Mouse (Mus musculus): ENCODE data around the gene Zbtb37. TPM values are rescaled to one million over a fixed set of nuclear protein-coding genes. Genes with fewer than 3 reads are reported as not detected.

The Zbtb37 gene
- polyA plus RNA-seq, 1 experiment from 2014 or later, result 9.3 TPM

DNA sequence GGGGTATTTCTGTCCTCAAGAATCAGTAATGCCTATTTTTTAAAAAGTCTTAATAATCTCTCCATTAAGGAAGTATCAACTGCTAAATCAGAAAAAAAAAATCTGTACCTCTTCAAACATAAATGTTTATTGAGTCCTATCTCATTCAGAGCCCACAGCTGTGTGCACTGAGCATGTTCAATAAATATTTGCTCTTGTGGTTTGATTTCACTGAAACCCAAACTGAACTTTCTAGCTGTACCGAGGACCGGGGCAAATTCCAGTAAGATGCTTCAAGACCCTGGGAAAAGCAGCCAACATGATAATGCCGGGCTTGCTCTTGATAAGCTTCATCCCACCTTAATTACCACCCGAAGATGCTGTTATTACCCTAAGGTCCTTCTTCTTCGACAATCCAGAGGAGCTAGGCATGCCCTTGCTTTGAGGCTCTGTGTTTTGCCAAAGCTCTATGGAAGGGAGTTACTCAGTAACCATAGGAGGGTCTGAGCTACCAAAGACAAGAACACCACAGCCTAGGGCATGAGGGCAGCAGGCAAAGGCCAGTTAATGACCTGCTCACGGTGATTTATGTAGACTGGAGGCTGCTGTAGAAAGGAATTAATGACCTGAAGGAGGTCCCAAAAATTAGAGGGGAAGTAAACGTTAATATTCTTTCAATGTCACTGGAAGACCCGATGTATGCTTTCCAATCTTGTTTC is 54.0 kb downstream of the Zbtb37 start:
- WGBS, result 75% methylated on average over 8 of the region's 8 CpGs

DNA sequence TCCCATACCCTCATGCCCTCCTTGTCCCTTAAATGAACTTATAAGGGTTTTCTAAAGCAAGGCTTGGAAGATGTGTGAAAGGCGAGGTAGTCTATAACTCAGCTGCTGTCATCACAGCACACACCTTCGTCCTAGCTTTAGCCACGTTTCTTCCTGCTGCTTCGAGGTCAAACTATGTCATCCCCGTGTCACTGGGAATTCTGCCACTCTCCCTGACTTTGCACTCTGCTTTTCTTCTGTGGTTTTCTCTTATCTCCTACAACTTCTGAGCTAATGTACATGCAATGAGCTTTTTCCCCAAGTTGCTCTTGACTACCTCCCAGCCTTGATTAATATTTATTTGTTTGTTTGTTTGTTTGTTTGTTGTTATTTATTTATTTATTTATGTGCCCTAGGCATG is 54.6 kb downstream of the Zbtb37 start:
- Histone ChIP-seq H3K4me1 (ENCODE audit: control insufficient read depth, insufficient read depth, low read length) (no peaks in the 10 kb centered on the region), H3K27ac (replicated peaks; ENCODE audit: low read depth, low read length) (no peak overlapping the region), H3K4me2 (ENCODE audit: low read depth, severe bottlenecking) (no peak overlapping the region), H3K27me3 (ENCODE audit: control insufficient read depth, insufficient read depth, low read length) (no peaks in the 10 kb centered on the region), H3K4me3 (ENCODE audit: low read depth, low read length) (no peak overlapping the region), H3K9me3 (ENCODE audit: control insufficient read depth, low read length) (no peaks in the 10 kb centered on the region), H3K36me3 (ENCODE audit: control insufficient read depth, insufficient read depth, low read length) (peaks cover 4% of the 10 kb centered on the region; the same call in 1 of the 2 replicates), H3K9ac (ENCODE audit: low read length) (no peak overlapping the region)
- 84% methylated on average over 5 of the region's 5 CpGs for WGBS
- no peak for ATAC-seq (ENCODE audit: insufficient number of reproducible peaks, low FRiP score, low TSS enrichment, low read depth)
- DNase-seq (ENCODE audit: low spot score), result no peak

More for the DNA sequence above, 54.0 kb downstream of the Zbtb37 start:
- DNase-seq (ENCODE audit: low spot score) (no peak), ATAC-seq (ENCODE audit: insufficient number of reproducible peaks, low FRiP score, low TSS enrichment, low read depth) (no peak)
- H3K4me3 ChIP-seq (ENCODE audit: low read depth, low read length), result no peak overlapping the region
- no peaks in the 10 kb centered on the region for H3K4me1 ChIP-seq (ENCODE audit: control insufficient read depth, insufficient read depth, low read length)
- H3K27ac ChIP-seq (replicated peaks; ENCODE audit: low read depth, low read length), result no peak overlapping the region
- no peak overlapping the region for H3K4me2 ChIP-seq (ENCODE audit: low read depth, severe bottlenecking)
- no peaks in the 10 kb centered on the region for H3K27me3 ChIP-seq (ENCODE audit: control insufficient read depth, insufficient read depth, low read length)
- no peaks in the 10 kb centered on the region for H3K36me3 ChIP-seq (ENCODE audit: control insufficient read depth, insufficient read depth, low read length)
- H3K9ac ChIP-seq (ENCODE audit: low read length), result no peak overlapping the region
- no peaks in the 10 kb centered on the region for H3K9me3 ChIP-seq (ENCODE audit: control insufficient read depth, low read length)

DNA sequence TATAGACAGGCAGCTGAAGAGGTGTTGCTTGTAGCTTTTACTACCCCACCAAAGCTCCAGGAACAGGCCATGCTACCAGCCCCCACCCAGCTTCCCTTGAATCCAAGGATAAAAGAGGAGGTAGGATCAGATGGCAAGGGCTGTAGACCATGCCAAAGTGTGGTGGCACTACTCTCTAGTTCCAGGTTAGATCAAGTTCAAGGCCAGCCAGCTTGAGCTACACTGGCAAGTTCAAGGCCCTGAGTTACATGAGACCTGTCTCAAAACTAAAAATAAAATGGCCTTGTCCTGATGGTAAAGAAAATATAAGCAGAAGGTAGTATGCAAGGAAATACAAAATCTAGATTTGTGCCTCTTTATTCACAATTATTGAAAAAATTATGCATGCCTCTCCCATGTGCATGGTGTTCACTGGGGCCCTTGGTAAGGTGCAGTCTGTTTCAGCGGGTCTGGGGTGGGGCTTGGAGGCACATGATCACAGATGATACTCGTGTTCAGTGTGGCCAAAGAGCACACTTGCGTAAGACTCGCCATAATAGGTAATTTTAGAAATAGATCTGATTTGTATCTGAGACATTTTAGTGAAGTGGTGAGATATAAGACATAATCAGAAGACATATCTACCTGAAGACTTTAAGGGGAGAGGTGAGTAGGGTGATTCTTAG is 56.4 kb downstream of the Zbtb37 start, which contains the start of gene Serpinc1:
Gene Serpinc1, plus strand, starts transcription at position 515 of the 665 bp plus-strand sequence.
- Histone ChIP-seq H3K4me2 (ENCODE audit: low read depth, severe bottlenecking) (no peak within 1 kb of the TSS), H3K4me3 (ENCODE audit: low read depth, low read length) (no peak within 1 kb of the TSS), H3K27me3 (ENCODE audit: control insufficient read depth, insufficient read depth, low read length) (no peaks in the 10 kb centered on the region), H3K9me3 (ENCODE audit: control insufficient read depth, low read length) (no peaks in the 10 kb centered on the region), H3K36me3 (ENCODE audit: control insufficient read depth, insufficient read depth, low read length) (peaks cover 4% of the 10 kb centered on the region; the same call in 1 of the 2 replicates), H3K4me1 (ENCODE audit: control insufficient read depth, insufficient read depth, low read length) (no peaks in the 10 kb centered on the region), H3K27ac (replicated peaks; ENCODE audit: low read depth, low read length) (no peak within 1 kb of the TSS), H3K9ac (ENCODE audit: low read length) (no peak within 1 kb of the TSS)
- 95% methylated on average over 4 of the region's 4 CpGs for WGBS
- no peak for DNase-seq (ENCODE audit: low spot score)
- ATAC-seq (ENCODE audit: insufficient number of reproducible peaks, low FRiP score, low TSS enrichment, low read depth), result no peak

DNA sequence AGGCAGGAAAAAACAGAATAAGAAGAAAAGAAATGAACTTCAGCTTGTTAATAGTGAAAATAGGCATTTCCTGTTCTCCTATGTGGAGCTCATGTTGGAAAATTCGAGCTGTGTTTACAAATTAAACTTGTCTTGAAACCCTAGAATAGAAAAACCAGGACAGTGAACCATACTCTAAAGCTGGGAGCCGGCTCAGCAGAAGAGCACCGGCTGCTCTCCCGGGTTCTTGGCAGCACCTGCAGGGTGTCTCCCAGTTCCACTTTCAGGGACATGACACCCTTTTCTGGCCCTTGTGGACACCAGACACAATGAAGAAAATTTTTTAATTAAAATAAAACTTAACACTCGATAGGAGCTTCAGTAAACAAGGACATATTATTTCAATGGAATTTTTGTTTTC is 66.0 kb downstream of the Zbtb37 start:
- 92% methylated on average over 5 of the region's 5 CpGs for WGBS
- H3K4me3 ChIP-seq (ENCODE audit: low read depth, low read length), result no peak overlapping the region
- no peak for ATAC-seq (ENCODE audit: insufficient number of reproducible peaks, low FRiP score, low TSS enrichment, low read depth)
- no peak overlapping the region for H3K4me2 ChIP-seq (ENCODE audit: low read depth, severe bottlenecking)
- no peaks in the 10 kb centered on the region for H3K4me1 ChIP-seq (ENCODE audit: control insufficient read depth, insufficient read depth, low read length)
- H3K27me3 ChIP-seq (ENCODE audit: control insufficient read depth, insufficient read depth, low read length), result no peaks in the 10 kb centered on the region
- H3K9ac ChIP-seq (ENCODE audit: low read length), result no peak overlapping the region
- DNase-seq (ENCODE audit: low spot score), result no peak
- no peak overlapping the region for H3K27ac ChIP-seq (replicated peaks; ENCODE audit: low read depth, low read length)
- H3K36me3 ChIP-seq (ENCODE audit: control insufficient read depth, insufficient read depth, low read length), result peaks cover 2% of the 10 kb centered on the region; the same call in 1 of the 2 replicates
- no peaks in the 10 kb centered on the region for H3K9me3 ChIP-seq (ENCODE audit: control insufficient read depth, low read length)

DNA sequence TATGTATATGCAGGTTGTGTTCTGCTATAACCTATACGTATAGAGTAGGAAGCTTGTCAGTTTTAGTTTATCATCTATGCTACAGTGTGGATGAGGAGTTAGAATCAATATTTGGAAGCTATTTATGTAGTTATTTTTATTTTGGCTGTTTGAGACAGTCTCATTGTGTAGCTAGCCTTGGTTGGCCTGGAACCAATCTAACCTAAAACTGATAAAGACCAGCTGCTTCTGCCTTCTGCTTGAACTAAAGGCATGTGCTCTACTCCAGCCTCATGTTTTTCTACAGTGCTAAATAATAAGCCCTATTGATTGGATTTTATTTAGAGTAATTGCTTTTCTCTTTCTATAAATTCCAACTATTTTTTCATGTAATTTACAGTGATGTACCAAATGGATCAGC is 67.4 kb downstream of the Zbtb37 start:
- Histone ChIP-seq H3K4me2 (ENCODE audit: low read depth, severe bottlenecking) (no peak overlapping the region), H3K4me3 (ENCODE audit: low read depth, low read length) (no peak overlapping the region), H3K27ac (replicated peaks; ENCODE audit: low read depth, low read length) (no peak overlapping the region), H3K9ac (ENCODE audit: low read length) (no peak overlapping the region), H3K36me3 (ENCODE audit: control insufficient read depth, insufficient read depth, low read length) (peaks cover 5% of the 10 kb centered on the region; the same call in 1 of the 2 replicates), H3K4me1 (ENCODE audit: control insufficient read depth, insufficient read depth, low read length) (no peaks in the 10 kb centered on the region), H3K9me3 (ENCODE audit: control insufficient read depth, low read length) (no peaks in the 10 kb centered on the region), H3K27me3 (ENCODE audit: control insufficient read depth, insufficient read depth, low read length) (no peaks in the 10 kb centered on the region)
- no peak for ATAC-seq (ENCODE audit: insufficient number of reproducible peaks, low FRiP score, low TSS enrichment, low read depth)
- 91% methylated on average over 1 of the region's 1 CpGs for WGBS
- no peak for DNase-seq (ENCODE audit: low spot score)

DNA sequence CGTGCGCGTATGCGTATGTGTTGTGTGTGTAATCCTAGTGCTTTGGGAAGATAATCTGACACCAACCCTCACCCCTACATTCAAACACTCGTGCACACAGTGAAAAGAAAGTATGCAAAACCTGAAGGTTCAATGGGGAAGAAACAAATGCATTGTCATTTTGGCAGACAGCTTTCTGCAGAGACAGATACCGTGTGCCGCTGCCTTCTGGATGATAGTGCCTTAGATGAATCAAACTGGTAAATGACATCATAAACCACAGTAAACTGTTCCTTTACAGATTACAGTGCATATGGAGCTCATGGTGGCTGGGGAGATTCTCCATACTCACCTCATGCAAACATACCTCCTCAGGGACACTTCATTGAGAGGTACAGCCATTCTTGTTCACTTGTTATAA is 71.5 kb downstream of the Zbtb37 start:
- H3K36me3 ChIP-seq (ENCODE audit: control insufficient read depth, insufficient read depth, low read length), result peaks cover 10% of the 10 kb centered on the region; the same call in 1 of the 2 replicates
- no peaks in the 10 kb centered on the region for H3K4me1 ChIP-seq (ENCODE audit: control insufficient read depth, insufficient read depth, low read length)
- no peaks in the 10 kb centered on the region for H3K9me3 ChIP-seq (ENCODE audit: control insufficient read depth, low read length)
- ATAC-seq (ENCODE audit: insufficient number of reproducible peaks, low FRiP score, low TSS enrichment, low read depth) (no peak), DNase-seq (ENCODE audit: low spot score) (no peak)
- H3K4me2 ChIP-seq (ENCODE audit: low read depth, severe bottlenecking), result no peak overlapping the region
- H3K27me3 ChIP-seq (ENCODE audit: control insufficient read depth, insufficient read depth, low read length), result no peaks in the 10 kb centered on the region
- 96% methylated on average over 7 of the region's 7 CpGs for WGBS
- no peak overlapping the region for H3K9ac ChIP-seq (ENCODE audit: low read length)
- H3K27ac ChIP-seq (replicated peaks; ENCODE audit: low read depth, low read length), result no peak overlapping the region
- no peak overlapping the region for H3K4me3 ChIP-seq (ENCODE audit: low read depth, low read length)

Other genes with a start within 250 kb of the Zbtb37 start
- 14.3 and 14.6 TPM in 2 replicates for gene Rabgap1l, start 241.6 kb downstream of the Zbtb37 start, polyA plus RNA-seq (2014; fragmentation: Nextera tagmentation; extraction: Ambion mirVana)
- 8.4 and 9.5 TPM in 2 replicates for gene Rc3h1, start 128.4 kb downstream of the Zbtb37 start, polyA plus RNA-seq (2014; fragmentation: Nextera tagmentation; extraction: Ambion mirVana)
- 1.4 and 2.0 TPM in 2 replicates for gene Serpinc1, start 56.3 kb downstream of the Zbtb37 start, polyA plus RNA-seq (2014; fragmentation: Nextera tagmentation; extraction: Ambion mirVana)
- 48.0 and 51.6 TPM in 2 replicates for gene Dars2, start 35.8 kb upstream of the Zbtb37 start, polyA plus RNA-seq (2014; fragmentation: Nextera tagmentation; extraction: Ambion mirVana)
- 41.7 and 44.8 TPM in 2 replicates for gene Cenpl, start 35.9 kb upstream of the Zbtb37 start, polyA plus RNA-seq (2014; fragmentation: Nextera tagmentation; extraction: Ambion mirVana)
- 18.1 and 21.1 TPM in 2 replicates for gene Klhl20, start 96.7 kb upstream of the Zbtb37 start, polyA plus RNA-seq (2014; fragmentation: Nextera tagmentation; extraction: Ambion mirVana)
- 3.3 and 3.8 TPM in 2 replicates for gene Ankrd45, start 107.8 kb upstream of the Zbtb37 start, polyA plus RNA-seq (2014; fragmentation: Nextera tagmentation; extraction: Ambion mirVana)
- gene Tex50, start 124.5 kb upstream of the Zbtb37 start, polyA plus RNA-seq (2014; fragmentation: Nextera tagmentation; extraction: Ambion mirVana), result not detected in 2 replicates
- 635 and 732 TPM in 2 replicates for gene Prdx6, start 216.4 kb upstream of the Zbtb37 start, polyA plus RNA-seq (2014; fragmentation: Nextera tagmentation; extraction: Ambion mirVana)